Mouse (Mus musculus) embryonic facial prominence, embryonic 15.5 days (tissue): Measurements from ENCODE around the gene Grid1. TPM values are rescaled to one million over a fixed set of nuclear protein-coding genes. Genes with fewer than 3 reads are reported as not detected.

Experiments
- microRNA counts: library from miRNA; unstranded; fragments of <30 nt; microRNA quantifications from one replicate; lab custom pipeline; 2016
- microRNA-seq: library from miRNA; unstranded; fragments of <30 nt; microRNA quantifications from one replicate; pipeline ENCODE4, GENCODE M21; 2016; ENCODE audit warnings: borderline number of aligned reads
- polyA plus RNA-seq: library from polyadenylated mRNA; unstranded; fragments of >200 nt; fragmentation: Nextera tagmentation; extraction: Ambion mirVana; gene quantifications from 2 replicates; pipeline ENCODE4 v1.2.1, GENCODE M21; 2015

Gene Grid1
- polyA plus RNA-seq, 1 experiment from 2014 or later = 1.4 TPM

MicroRNAs within 50 kb of the gene (microRNA counts, 519-probe panel; counts per million panel counts)
- 1,417 counts per million, percentile 10 among the panel's probes with 10 or more counts for microRNA mmu-miR-346 (lab: Ali Mortazavi, UCI)

Small RNAs within 50 kb of the gene (microRNA-seq; reads per million reads assigned to microRNA genes)
- gene Mir346 = 40.9 reads per million, percentile 43 among the genes with 10 or more reads in this experiment

Other genes starting within 250 kb of the Grid1 start
- gene Ldb3, start 231.4 kb upstream of the Grid1 start, polyA plus RNA-seq = 25.9 and 33.6 TPM in 2 replicates
- gene Opn4, start 220.0 kb upstream of the Grid1 start, polyA plus RNA-seq = 0.45 and 0.46 TPM in 2 replicates
- gene Wapl, start 146.2 kb upstream of the Grid1 start, polyA plus RNA-seq = 25.0 and 26.4 TPM in 2 replicates